Mouse (Mus musculus) kidney, adult 18-20 months (tissue): ENCODE measurements around the gene Gm28363.
"Not testable (repeated sequence)": the region's sequence is repeated elsewhere in the genome, so short reads cannot be mapped to it uniquely, and the experiment has no call there.

ENCODE experiments used
- DNase-seq: peaks from one replicate; pipeline ENCODE4 v3.0.0; 2021

The Gm28363 gene

GRCm38 (mm10) chr1:117696831-117697230 is at the start of gene Gm28363:
Gene Gm28363 (plus strand): TSS chr1:117697131.
- DNase-seq, result not testable (repeated sequence)

GRCm38 (mm10) chr1:117650236-117650635 is 46.7 kb upstream of the Gm28363 start:
- not testable (repeated sequence) for DNase-seq
